Mouse (Mus musculus) hindbrain, embryonic 13.5 days (tissue): ENCODE measurements around the gene Gm20388. TPM values are rescaled to one million over a fixed set of nuclear protein-coding genes. Genes with fewer than 3 reads are reported as not detected.

ENCODE experiments used
- ATAC-seq: fragments of 200-750 bp; cut with Nextera tagmentation; 2 replicates; pipeline ENCODE4 v1.8.0; 2017; ENCODE audit warnings: moderate TSS enrichment; ENCODE audit not compliant: low FRiP score
- H3K27ac ChIP-seq: fragments of 300-500 bp; sonication (generic); 2 replicates; pipeline ENCODE4 v1.5.1; 2015; ENCODE audit warnings: inconsistent platforms, mild to moderate bottlenecking, moderate library complexity
- H3K27me3 ChIP-seq: fragments of 300-500 bp; sonication (generic); 2 replicates; pipeline ENCODE4 v1.6.1; 2015; ENCODE audit warnings: mild to moderate bottlenecking, inconsistent platforms
- H3K36me3 ChIP-seq: fragments of 300-500 bp; sonication (generic); 2 replicates; pipeline ENCODE4 v1.6.1; 2015; ENCODE audit warnings: mild to moderate bottlenecking, inconsistent platforms
- H3K4me1 ChIP-seq: fragments of 300-500 bp; sonication (generic); replicated peaks from 2 replicates; pipeline ENCODE4 v1.6.1; 2015; ENCODE audit warnings: inconsistent platforms
- H3K4me2 ChIP-seq: fragments of 300-500 bp; sonication (generic); 2 replicates; pipeline ENCODE4 v1.6.1; 2015; ENCODE audit warnings: inconsistent platforms, mild to moderate bottlenecking, moderate library complexity
- H3K4me3 ChIP-seq: fragments of 300-500 bp; sonication (generic); 2 replicates; pipeline ENCODE4 v1.5.1; 2015; ENCODE audit warnings: mild to moderate bottlenecking, inconsistent platforms
- H3K9ac ChIP-seq: fragments of 300-500 bp; sonication (generic); 2 replicates; pipeline ENCODE4 v1.6.1; 2015; ENCODE audit warnings: mild to moderate bottlenecking, inconsistent platforms
- H3K9me3 ChIP-seq: fragments of 300-500 bp; sonication (generic); 2 replicates; pipeline ENCODE4 v1.6.1; 2016; ENCODE audit warnings: inconsistent platforms
- WGBS: fragments of 180-500 bp; shearing (Covaris S2); methylation state at CpG from one replicate; pipeline ENCODE4 v1.1.7; 2015; 5-methylcytosine and 5-hydroxymethylcytosine counted together
- polyA plus RNA-seq: library from polyadenylated mRNA; unstranded; fragments of >200 nt; fragmentation: Nextera tagmentation; extraction: Ambion mirVana; gene quantifications from 2 replicates; pipeline ENCODE4 v1.2.1, GENCODE M21; 2015

The Gm20388 gene
- polyA plus RNA-seq, 1 experiment from 2014 or later = 1.9 TPM

GRCm38 (mm10) chr8:120189440-120189839, 278.8 kb downstream of the Gm20388 start:
- Histone ChIP-seq H3K4me2 (no peak overlapping the region), H3K4me1 (peaks cover 47% of the 10 kb centered on the region), H3K27me3 (0 out of 2 replicates have a peak, but pooled peaks cover 5% of the 10 kb centered on the region), H3K9ac (no peak overlapping the region), H3K27ac (no peak overlapping the region), H3K9me3 (0 out of 2 replicates have a peak, but pooled peaks cover 3% of the 10 kb centered on the region), H3K4me3 (no peak overlapping the region), H3K36me3 (no peaks in the 10 kb centered on the region)
- no peak for ATAC-seq
- 86% methylated on average over 6 of the region's 6 CpGs for WGBS

- H3K9me3 ChIP-seq = 0 out of 2 replicates have a peak, but pooled peaks cover 3% of the 10 kb centered on the region
- H3K27ac ChIP-seq = peak overlapping the region; percentile 60
- ATAC-seq = 0 out of 2 replicates have a peak, but pooled peaks have one; percentile 7
- H3K27me3 ChIP-seq = 0 out of 2 replicates have a peak, but pooled peaks cover 5% of the 10 kb centered on the region
- H3K4me1 ChIP-seq = peaks cover 39% of the 10 kb centered on the region
- no peak overlapping the region for H3K4me3 ChIP-seq
- no peak overlapping the region; the same call in 1 of the 2 replicates for H3K9ac ChIP-seq
- WGBS = 83% methylated on average over 17 of the region's 17 CpGs
- no peak overlapping the region for H3K4me2 ChIP-seq
- no peaks in the 10 kb centered on the region for H3K36me3 ChIP-seq
These were observed 279.6 kb downstream of the Gm20388 start for GRCm38 (mm10) chr8:120190107-120190809.

- H3K9me3 ChIP-seq = 0 out of 2 replicates have a peak, but pooled peaks cover 3% of the 10 kb centered on the region
- H3K9ac ChIP-seq = peak overlapping the region; percentile 58
- H3K27ac ChIP-seq = peak overlapping the region; percentile 86
- 29% methylated on average over 20 of the region's 20 CpGs for WGBS
- no peaks in the 10 kb centered on the region for H3K36me3 ChIP-seq
- H3K4me3 ChIP-seq = peak overlapping the region; percentile 15
- ATAC-seq = peak; percentile 79
- peaks cover 32% of the 10 kb centered on the region for H3K4me1 ChIP-seq
- H3K27me3 ChIP-seq = 0 out of 2 replicates have a peak, but pooled peaks cover 5% of the 10 kb centered on the region
- peak overlapping the region; percentile 48 for H3K4me2 ChIP-seq
These were observed 280.3 kb downstream of the Gm20388 start for GRCm38 (mm10) chr8:120190810-120191413.

GRCm38 (mm10) chr8:120191633-120192032, 281.0 kb downstream of the Gm20388 start:
- Histone ChIP-seq H3K36me3 (no peaks in the 10 kb centered on the region), H3K9ac (peak overlapping the region; percentile 58; the same call in 1 of the 2 replicates), H3K4me3 (no peak overlapping the region), H3K4me2 (no peak overlapping the region), H3K9me3 (0 out of 2 replicates have a peak, but pooled peaks cover 3% of the 10 kb centered on the region), H3K4me1 (peaks cover 25% of the 10 kb centered on the region), H3K27me3 (0 out of 2 replicates have a peak, but pooled peaks cover 5% of the 10 kb centered on the region), H3K27ac (peak overlapping the region; percentile 86)
- no peak for ATAC-seq
- WGBS = 75% methylated on average over 5 of the region's 5 CpGs

- Histone ChIP-seq H3K9ac (no peak overlapping the region), H3K4me3 (no peak overlapping the region), H3K9me3 (0 out of 2 replicates have a peak, but pooled peaks cover 3% of the 10 kb centered on the region), H3K27ac (peak overlapping the region; percentile 86), H3K27me3 (0 out of 2 replicates have a peak, but pooled peaks cover 5% of the 10 kb centered on the region), H3K36me3 (no peaks in the 10 kb centered on the region), H3K4me1 (peaks cover 20% of the 10 kb centered on the region), H3K4me2 (no peak overlapping the region)
- 97% methylated on average over 5 of the region's 5 CpGs for WGBS
- ATAC-seq = no peak
These were observed 281.5 kb downstream of the Gm20388 start for GRCm38 (mm10) chr8:120192118-120192517.

GRCm38 (mm10) chr8:120201351-120201750, 290.7 kb downstream of the Gm20388 start:
- no peak for ATAC-seq
- no peak overlapping the region for H3K9ac ChIP-seq
- 85% methylated on average over 6 of the region's 6 CpGs for WGBS

GRCm38 (mm10) chr8:120202546-120202945, 291.9 kb downstream of the Gm20388 start:
- H3K4me2 ChIP-seq = no peak overlapping the region
- WGBS = 69% methylated on average over 3 of the region's 3 CpGs
- ATAC-seq = no peak
- peaks cover 8% of the 10 kb centered on the region; the same call in 1 of the 2 replicates for H3K4me1 ChIP-seq
- 0 out of 2 replicates have a peak, but pooled peaks cover 3% of the 10 kb centered on the region for H3K27me3 ChIP-seq
- no peaks in the 10 kb centered on the region for H3K9me3 ChIP-seq
- no peak overlapping the region for H3K9ac ChIP-seq
- H3K4me3 ChIP-seq = no peak overlapping the region
- no peaks in the 10 kb centered on the region for H3K36me3 ChIP-seq
- H3K27ac ChIP-seq = no peak overlapping the region

More at GRCm38 (mm10) chr8:120201351-120201750, 290.7 kb downstream of the Gm20388 start:
- Histone ChIP-seq H3K4me1 (peaks cover 8% of the 10 kb centered on the region; the same call in 1 of the 2 replicates), H3K27me3 (0 out of 2 replicates have a peak, but pooled peaks cover 3% of the 10 kb centered on the region), H3K9me3 (no peaks in the 10 kb centered on the region), H3K4me3 (no peak overlapping the region), H3K27ac (no peak overlapping the region), H3K4me2 (no peak overlapping the region), H3K36me3 (no peaks in the 10 kb centered on the region)

- no peaks in the 10 kb centered on the region for H3K9me3 ChIP-seq
- no peak for ATAC-seq
- H3K27ac ChIP-seq = no peak overlapping the region
- peaks cover 16% of the 10 kb centered on the region for H3K4me1 ChIP-seq
- no peak overlapping the region for H3K4me3 ChIP-seq
- 0 out of 2 replicates have a peak, but pooled peaks cover 5% of the 10 kb centered on the region for H3K27me3 ChIP-seq
- H3K4me2 ChIP-seq = no peak overlapping the region
- H3K9ac ChIP-seq = no peak overlapping the region
- WGBS = 70% methylated on average over 7 of the region's 7 CpGs
- H3K36me3 ChIP-seq = no peaks in the 10 kb centered on the region
These were observed 294.2 kb downstream of the Gm20388 start for GRCm38 (mm10) chr8:120204736-120205360.

- H3K4me3 ChIP-seq = no peak overlapping the region
- H3K9ac ChIP-seq = no peak overlapping the region
- H3K9me3 ChIP-seq = no peaks in the 10 kb centered on the region
- no peak for ATAC-seq
- H3K27me3 ChIP-seq = 0 out of 2 replicates have a peak, but pooled peaks cover 8% of the 10 kb centered on the region
- no peak overlapping the region for H3K27ac ChIP-seq
- H3K36me3 ChIP-seq = no peaks in the 10 kb centered on the region
- no peak overlapping the region for H3K4me2 ChIP-seq
- WGBS = 90% methylated on average over 9 of the region's 9 CpGs
- peaks cover 22% of the 10 kb centered on the region for H3K4me1 ChIP-seq
These were observed 295.3 kb downstream of the Gm20388 start for GRCm38 (mm10) chr8:120205916-120206315.

GRCm38 (mm10) chr8:120207364-120207763, 296.7 kb downstream of the Gm20388 start:
- peaks cover 25% of the 10 kb centered on the region for H3K4me1 ChIP-seq
- WGBS = 87% methylated on average over 8 of the region's 8 CpGs
- H3K27me3 ChIP-seq = 0 out of 2 replicates have a peak, but pooled peaks cover 8% of the 10 kb centered on the region
- H3K9ac ChIP-seq = no peak overlapping the region
- H3K4me2 ChIP-seq = no peak overlapping the region
- H3K27ac ChIP-seq = no peak overlapping the region
- no peak for ATAC-seq
- H3K36me3 ChIP-seq = no peaks in the 10 kb centered on the region
- no peak overlapping the region for H3K4me3 ChIP-seq
- no peaks in the 10 kb centered on the region for H3K9me3 ChIP-seq

GRCm38 (mm10) chr8:120208113-120208512, 297.5 kb downstream of the Gm20388 start:
- Histone ChIP-seq H3K9ac (no peak overlapping the region), H3K27me3 (0 out of 2 replicates have a peak, but pooled peaks cover 11% of the 10 kb centered on the region), H3K9me3 (no peaks in the 10 kb centered on the region), H3K36me3 (no peaks in the 10 kb centered on the region), H3K4me2 (no peak overlapping the region), H3K27ac (0 out of 2 replicates have a peak overlapping the region, but pooled peaks have one; percentile 9), H3K4me1 (peaks cover 25% of the 10 kb centered on the region), H3K4me3 (no peak overlapping the region)
- no peak for ATAC-seq
- WGBS = 64% methylated on average over 11 of the region's 11 CpGs

- Histone ChIP-seq H3K36me3 (no peaks in the 10 kb centered on the region), H3K4me2 (no peak overlapping the region), H3K4me3 (no peak overlapping the region), H3K9me3 (no peaks in the 10 kb centered on the region), H3K27me3 (0 out of 2 replicates have a peak, but pooled peaks cover 10% of the 10 kb centered on the region), H3K9ac (no peak overlapping the region), H3K27ac (no peak overlapping the region), H3K4me1 (peaks cover 37% of the 10 kb centered on the region)
- WGBS = 12% methylated on average over 4 of the region's 4 CpGs
- ATAC-seq = no peak
These were observed 300.7 kb downstream of the Gm20388 start for GRCm38 (mm10) chr8:120211345-120211744.
